ENCODE assay signal across 10 mouse cellular contexts in the genomic region with DNA sequence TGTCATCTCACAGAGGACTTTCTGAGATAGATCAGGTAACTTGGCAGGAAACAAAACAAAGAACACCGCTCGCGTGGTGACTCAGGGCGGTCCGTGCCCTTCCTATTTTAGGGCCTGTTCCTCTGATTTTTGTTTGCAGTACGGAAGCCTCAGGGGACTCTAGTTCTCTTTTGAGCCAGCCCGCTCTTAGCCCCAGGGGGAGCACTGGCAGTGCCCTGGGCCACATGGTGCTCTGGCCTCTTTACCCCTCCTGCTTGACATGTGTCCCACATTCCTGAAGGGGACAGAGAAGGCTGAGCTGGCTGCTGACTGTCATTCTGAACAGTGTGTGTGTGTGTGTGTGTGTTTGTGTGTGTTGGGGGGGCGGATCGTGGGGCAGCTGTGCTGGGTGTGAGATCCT. TPM values are rescaled to one million over a fixed set of nuclear protein-coding genes. Genes with fewer than 3 reads are reported as not detected.
A peak's percentile ranks its signal among the peaks of the same experiment; 100 is the strongest.
DNase-seq lines count a peak whose midpoint lies in the region; ATAC-seq lines count a peak whose summit lies in the region.
"Had no signal": no experiment of that assay in that cellular context is flagged by ENCODE, and none has a peak within 500 bp of the region (broad histone marks: within the 10 kb centered on the region; RNA-seq: fewer than 3 reads in every experiment).

No protein-coding gene starts in this region.

- H3K9me3 ChIP-seq in forebrain, embryonic 10.5 days, result no peaks in the 10 kb centered on the region
- no peaks in the 10 kb centered on the region for H3K9me3 ChIP-seq in forebrain, embryonic 14.5 days (replicated peaks; ENCODE audit: control insufficient read depth, low read length)
- H3K9me3 ChIP-seq in lung, embryonic 15.5 days, result no peaks in the 10 kb centered on the region

- no peak overlapping the region for H3K4me3 ChIP-seq in forebrain, embryonic 10.5 days
- H3K4me3 ChIP-seq in forebrain, embryonic 14.5 days (ENCODE audit: low read depth, low read length), result no peak overlapping the region
- no peak overlapping the region for H3K4me3 ChIP-seq in lung, embryonic 15.5 days

- ATAC-seq in forebrain, embryonic 14.5 days, result no peak
- ATAC-seq in lung, embryonic 15.5 days (ENCODE audit: borderline replicate concordance, extremely low read depth, low FRiP score, low TSS enrichment), result no peak
- peak; percentile 14; the same call in 1 of the 2 replicates for ATAC-seq in monocyte, adult 5-6 weeks (replicated peaks; ENCODE audit: insufficient number of reproducible peaks, low FRiP score, low TSS enrichment, poor library complexity, severe bottlenecking)
- ATAC-seq: forebrain, postnatal 0 days had no signal

- H3K27me3 ChIP-seq in forebrain, embryonic 10.5 days (ENCODE audit: poor library complexity, severe bottlenecking), result no peaks in the 10 kb centered on the region
- H3K27me3 ChIP-seq in forebrain, embryonic 14.5 days (replicated peaks; ENCODE audit: control insufficient read depth, insufficient read depth, low read length), result no peaks in the 10 kb centered on the region
- no peaks in the 10 kb centered on the region for H3K27me3 ChIP-seq in lung, embryonic 15.5 days

- intact Hi-C loops in gastrocnemius, postnatal 14 days (cut with DNase I; ENCODE audit: low total_unique reads), result no loop called here

- DNase-seq in forebrain, embryonic 10.5 days (ENCODE audit: extremely low spot score, low spot score), result no peak
- DNase-seq in forebrain, embryonic 14.5 days (ENCODE audit: low spot score), result no peak
- no peak for DNase-seq in lung, adult 18-20 months
- DNase-seq in gastrocnemius, postnatal 14 days, result peak; percentile 42
- no peak for DNase-seq in right cerebral cortex, postnatal 10 days (ENCODE audit: low spot score in 2 of 2)
- DNase-seq in ovary, postnatal 10 days (ENCODE audit: low spot score), result no peak
- DNase-seq: forebrain, postnatal 0 days; layer of hippocampus, adult 9-11 months had no signal

- no peak overlapping the region for H3K9ac ChIP-seq in forebrain, embryonic 14.5 days (ENCODE audit: low read length)
- no peak overlapping the region for H3K9ac ChIP-seq in lung, embryonic 15.5 days
- H3K9ac ChIP-seq: forebrain, postnatal 0 days had no signal

- H3K4me2 ChIP-seq in forebrain, embryonic 14.5 days (ENCODE audit: low read length), result no peak overlapping the region
- no peak overlapping the region for H3K4me2 ChIP-seq in lung, embryonic 15.5 days

- H3K27ac ChIP-seq in forebrain, embryonic 10.5 days, result peak overlapping the region; percentile 53; the same call in 1 of the 2 replicates
- no peak overlapping the region for H3K27ac ChIP-seq in forebrain, embryonic 14.5 days (ENCODE audit: low read depth, low read length)
- peak overlapping the region; percentile 19; the same call in 1 of the 2 replicates for H3K27ac ChIP-seq in lung, embryonic 15.5 days

- H3K4me1 ChIP-seq in forebrain, embryonic 10.5 days, result peaks cover 89% of the 10 kb centered on the region
- peaks cover 9% of the 10 kb centered on the region; the same call in 1 of the 2 replicates for H3K4me1 ChIP-seq in forebrain, embryonic 14.5 days (ENCODE audit: control insufficient read depth, insufficient read depth, low read length)
- H3K4me1 ChIP-seq in lung, embryonic 15.5 days, result peaks cover 73% of the 10 kb centered on the region

- WGBS in forebrain, embryonic 10.5 days, result 69% methylated on average over 9 of the region's 9 CpGs
- WGBS in forebrain, embryonic 14.5 days, result 79% methylated on average over 9 of the region's 9 CpGs
- 37% methylated on average over 9 of the region's 9 CpGs for WGBS in lung, embryonic 15.5 days

- H3K36me3 ChIP-seq in forebrain, embryonic 10.5 days (replicated peaks), result peaks cover 1% of the 10 kb centered on the region; the same call in 1 of the 2 replicates
- H3K36me3 ChIP-seq in forebrain, embryonic 14.5 days (ENCODE audit: control insufficient read depth, insufficient read depth, low read length), result no peaks in the 10 kb centered on the region
- H3K36me3 ChIP-seq in lung, embryonic 15.5 days, result no peaks in the 10 kb centered on the region

RNA-seq across cellular contexts. Expression of gene Cmip, which starts 46.8 kb away (rescaled TPM):
- polyA plus RNA-seq in forebrain, embryonic 10.5 days (2016; fragmentation: Nextera tagmentation; extraction: Ambion mirVana), result 8.0 and 9.8 TPM in 2 replicates
- 57.4 and 69.6 TPM in 2 replicates for polyA plus RNA-seq in forebrain, embryonic 14.5 days (2014; fragmentation: Nextera tagmentation; extraction: Ambion mirVana)
- 18.8 and 21.7 TPM in 2 replicates for polyA plus RNA-seq in lung, embryonic 15.5 days (2015; fragmentation: Nextera tagmentation; extraction: Ambion mirVana)
- total RNA-seq in gastrocnemius, postnatal 14 days (2021), result 10 to 100 TPM; 16.2 to 16.4 TPM
- 27.4 to 61.1 TPM (median 27.9 TPM) in 3 replicates for total RNA-seq in monocyte, adult 5-6 weeks (2017)
